Mouse (Mus musculus): ENCODE measurements at regions not wholly inside any gene's neighbourhood (a gene's known extent, or its start where the extent isn't known, plus 50 kb on each side); places are given as distances from the start of the nearest gene placed in this dataset.

DNA sequence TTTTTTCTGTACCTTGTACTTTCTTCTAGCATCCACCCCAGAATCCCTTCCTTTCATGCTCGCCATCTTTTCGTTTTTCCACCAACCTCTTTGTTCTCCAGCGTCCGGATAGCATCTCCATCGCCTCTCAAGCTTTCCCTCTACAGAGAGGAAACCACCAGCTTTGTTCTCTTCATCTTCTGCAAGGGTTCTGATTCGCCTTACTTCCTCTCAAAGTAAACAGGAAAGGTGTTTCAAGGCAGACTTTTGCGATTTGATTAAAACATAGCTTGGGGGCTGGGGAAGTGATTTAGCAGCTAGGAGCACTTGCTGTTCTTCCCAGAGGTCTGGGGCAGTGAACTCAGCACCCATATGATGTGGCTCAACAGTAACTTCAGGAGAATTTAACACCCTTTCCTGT, 71.4 kb downstream of the Emp1 start:
- ATAC-seq, result peak; percentile 83

DNA sequence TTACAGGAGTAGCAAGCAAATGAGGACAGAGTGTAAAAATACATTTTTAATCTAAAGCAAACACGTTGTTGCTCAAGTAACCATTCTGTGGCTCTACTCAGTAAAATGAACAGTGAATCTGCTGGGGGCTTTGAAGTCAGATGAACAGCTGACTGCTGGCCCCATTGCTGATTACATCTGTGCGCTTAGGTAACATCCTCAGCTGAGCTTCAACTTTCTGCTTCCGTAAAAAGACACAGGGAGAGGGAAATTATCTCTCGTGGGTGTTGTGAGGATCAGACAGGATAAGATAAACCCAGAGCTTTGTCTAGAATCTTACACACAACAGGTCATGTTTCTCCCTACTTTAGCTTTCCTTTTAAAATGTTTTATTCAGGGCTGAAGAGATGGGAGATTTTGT, 74.0 kb downstream of the Emp1 start:
- peak; percentile 67 for ATAC-seq

DNA sequence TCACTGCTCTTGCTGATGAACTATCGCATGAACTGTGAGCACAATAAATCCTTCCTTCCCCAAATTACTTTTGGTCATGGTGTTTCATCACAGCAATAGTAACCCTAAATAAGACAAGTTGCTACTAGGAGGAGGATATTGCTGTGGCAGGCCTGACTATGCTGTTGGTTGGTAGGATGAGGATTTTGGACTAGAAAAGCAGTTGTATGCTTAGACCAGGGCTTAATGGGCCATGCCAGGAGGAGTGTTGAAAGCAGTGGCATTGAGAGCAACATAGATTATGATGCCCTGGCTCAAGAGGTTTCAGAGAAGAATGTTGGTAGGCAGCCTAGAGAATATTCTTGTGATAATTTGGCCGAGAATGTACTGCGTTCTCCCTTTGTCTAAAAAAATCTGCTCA, 75.9 kb downstream of the Emp1 start:
- no peak for ATAC-seq

DNA sequence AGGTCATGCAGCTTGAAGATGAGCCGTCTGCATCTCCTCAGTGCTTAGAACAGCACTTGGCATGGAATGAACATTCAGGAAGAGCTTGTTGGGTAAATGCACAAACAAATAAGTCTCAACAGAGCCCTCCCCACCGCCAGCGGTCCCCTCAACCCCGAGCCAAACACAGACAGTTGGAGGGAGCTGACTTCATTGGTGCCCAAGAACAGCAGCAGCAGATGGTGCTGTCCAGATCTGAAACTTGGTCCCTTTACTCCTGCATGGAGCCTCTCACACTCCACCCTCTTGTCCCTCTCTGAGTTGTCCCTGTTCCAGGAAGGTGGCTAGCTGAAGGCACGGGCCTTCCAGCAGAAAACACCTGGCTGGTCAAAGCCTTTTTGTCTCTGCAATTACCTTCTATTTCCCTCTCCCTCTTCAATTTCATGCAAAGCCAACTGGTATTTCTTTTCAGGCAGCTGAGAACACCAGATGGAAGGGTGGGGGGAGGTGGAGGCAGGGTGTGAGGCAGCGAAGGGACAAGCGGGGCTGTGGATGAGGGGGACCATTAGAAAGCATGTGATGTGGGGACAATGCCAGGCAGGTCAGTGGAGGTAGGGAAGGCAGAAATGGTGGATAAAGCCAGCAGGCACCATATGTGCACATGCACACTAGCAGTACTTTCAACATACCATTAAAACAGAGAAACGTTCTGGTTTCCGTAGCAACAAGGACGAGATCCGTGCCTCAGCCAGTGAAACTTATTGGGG, 79.0 kb downstream of the Emp1 start:
- no peak for ATAC-seq

DNA sequence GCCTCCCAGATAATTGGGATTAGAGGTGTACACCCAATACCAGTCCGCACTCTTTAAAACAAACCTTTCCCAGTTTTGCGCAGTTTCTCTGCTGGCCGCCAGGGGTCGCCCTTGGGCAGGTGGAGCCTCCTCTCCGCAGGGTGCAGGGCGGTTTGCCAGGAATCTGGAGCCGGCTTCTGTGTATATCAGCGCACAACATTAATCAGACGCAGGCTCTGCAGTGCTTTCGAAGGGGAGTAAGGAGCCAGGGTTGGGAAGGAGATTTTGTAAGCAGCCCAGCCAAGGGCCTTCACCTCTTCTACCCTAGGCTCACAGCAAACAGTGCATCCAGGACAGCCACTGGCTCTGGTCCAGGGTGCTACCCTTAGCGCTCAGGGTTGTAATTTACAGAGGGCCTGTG, 82.3 kb downstream of the Emp1 start:
- peak; percentile 71 for ATAC-seq

DNA sequence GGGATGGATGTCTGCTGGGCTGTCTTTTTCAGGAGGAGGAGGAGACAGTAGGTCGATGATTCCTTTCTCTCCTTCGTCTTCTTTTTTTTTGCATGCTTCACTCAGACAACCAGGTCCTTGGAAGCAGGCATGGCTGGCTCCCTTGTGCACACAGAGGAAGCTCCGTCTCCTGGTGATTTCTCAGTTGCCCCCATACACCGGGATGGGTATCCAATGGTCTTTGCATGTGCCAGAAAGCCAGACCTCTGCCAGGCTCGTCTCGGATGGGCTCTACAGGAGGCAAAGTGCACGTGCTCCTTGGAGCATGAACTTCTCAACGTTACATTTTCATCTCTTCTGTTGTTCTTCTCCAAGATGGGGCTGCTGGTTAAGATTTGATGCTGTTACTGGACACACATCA, 82.7 kb downstream of the Emp1 start:
- ATAC-seq, result no peak

DNA sequence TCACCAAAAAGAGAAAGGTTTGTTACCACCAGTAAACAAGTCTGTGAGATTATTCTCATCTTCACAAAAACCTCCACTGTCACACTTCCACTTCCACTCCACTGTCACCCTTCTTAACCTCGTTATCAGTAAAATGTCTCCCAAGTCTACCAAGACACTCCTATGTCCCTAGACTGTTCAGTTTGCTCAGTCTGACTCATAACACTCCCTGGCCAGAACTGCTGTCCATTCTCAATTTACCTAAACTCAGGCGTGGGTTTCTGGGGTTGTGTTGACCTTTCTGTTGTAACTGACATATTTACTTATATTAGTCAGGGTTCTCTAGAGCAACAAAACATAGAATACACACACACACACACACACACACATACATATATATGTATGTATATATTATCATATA, 85.5 kb downstream of the Emp1 start:
- ATAC-seq, result no peak

DNA sequence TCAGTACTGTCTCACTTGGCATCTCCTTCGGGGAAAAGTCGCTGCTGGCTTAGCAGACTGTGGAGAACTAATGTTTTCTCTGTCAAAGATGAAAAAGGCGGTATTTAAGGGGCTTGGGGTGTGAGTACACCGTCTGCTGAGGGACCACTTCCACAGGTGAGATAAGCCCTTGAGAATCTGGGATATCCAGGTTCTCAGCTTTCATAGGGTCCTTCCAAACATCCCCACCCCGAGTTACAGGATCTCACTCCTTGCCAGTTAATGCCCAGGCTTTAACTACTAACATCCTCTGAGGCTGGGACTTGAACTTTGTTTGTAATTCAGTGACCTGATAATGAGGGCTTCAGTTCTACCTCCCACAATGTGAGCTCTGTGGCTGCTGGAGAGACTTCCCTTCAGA, 86.9 kb downstream of the Emp1 start:
- no peak for ATAC-seq

DNA sequence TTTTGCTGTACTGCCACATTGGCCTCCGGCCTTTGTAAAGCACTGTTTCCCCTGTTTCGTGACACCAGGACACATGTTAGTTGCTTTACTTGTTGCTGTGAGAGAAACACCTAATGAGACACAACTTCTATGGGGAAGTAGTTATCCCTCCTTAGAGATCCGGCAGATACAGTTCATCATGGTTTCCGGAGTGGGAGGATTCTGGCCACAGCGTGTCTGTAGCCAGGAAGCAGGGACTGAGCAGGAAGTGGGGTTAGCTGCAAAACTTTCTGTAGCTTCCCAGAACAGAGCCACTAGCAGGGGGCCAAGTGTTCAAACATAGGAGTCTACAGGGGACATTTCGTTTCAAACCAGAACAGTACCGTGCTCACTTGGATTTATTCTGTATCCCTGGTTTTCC, 88.2 kb downstream of the Emp1 start:
- peak; percentile 86 for ATAC-seq

DNA sequence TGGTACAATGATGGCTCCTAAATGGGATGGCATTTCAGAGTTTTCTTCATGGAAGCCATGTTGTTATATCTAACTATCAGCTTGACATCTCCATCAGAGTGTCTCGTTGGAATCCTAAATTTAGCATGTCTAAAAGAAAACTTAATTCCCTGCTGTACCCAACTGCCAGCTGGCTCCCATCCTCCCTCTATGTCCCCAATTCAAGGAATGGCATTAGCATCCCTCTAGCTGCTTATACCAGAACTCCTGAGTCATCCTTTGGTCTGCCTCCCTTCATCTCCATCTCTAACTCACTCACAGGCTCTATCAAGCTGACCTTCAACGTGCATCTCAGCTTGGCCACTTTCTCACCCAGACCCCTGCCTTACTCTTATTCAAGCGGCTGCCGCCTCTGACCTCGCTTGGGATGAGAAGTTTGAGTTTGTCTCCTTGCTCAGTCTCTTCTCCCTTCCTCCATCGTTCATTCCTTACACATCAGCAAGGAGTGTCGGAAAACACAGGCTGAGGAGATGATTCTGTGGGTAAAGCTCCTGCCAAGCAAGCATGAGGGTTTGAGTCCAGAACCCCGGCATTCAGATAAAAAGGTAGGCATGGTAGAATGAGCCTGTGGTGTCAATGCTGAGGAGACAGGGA, 88.9 kb downstream of the Emp1 start:
- ATAC-seq, result no peak

DNA sequence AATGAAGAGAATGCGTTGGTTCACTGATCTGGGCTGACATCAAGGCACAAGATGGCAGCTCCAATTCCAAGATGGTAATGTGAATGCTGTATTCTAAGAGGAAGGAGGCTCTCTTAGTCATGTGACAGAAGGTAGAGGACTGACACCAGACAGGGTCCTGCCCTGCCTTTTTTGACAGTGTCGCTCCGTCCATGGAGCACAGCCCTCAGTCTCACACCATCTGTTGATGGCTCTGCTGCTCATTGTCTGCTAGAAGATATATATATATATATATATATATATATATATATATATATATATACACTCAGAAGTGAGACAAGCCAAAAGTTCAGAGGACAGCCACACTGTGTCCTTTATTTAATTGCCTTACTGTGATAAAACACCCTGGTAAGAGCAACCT, 90.7 kb downstream of the Emp1 start:
- no peak for ATAC-seq

DNA sequence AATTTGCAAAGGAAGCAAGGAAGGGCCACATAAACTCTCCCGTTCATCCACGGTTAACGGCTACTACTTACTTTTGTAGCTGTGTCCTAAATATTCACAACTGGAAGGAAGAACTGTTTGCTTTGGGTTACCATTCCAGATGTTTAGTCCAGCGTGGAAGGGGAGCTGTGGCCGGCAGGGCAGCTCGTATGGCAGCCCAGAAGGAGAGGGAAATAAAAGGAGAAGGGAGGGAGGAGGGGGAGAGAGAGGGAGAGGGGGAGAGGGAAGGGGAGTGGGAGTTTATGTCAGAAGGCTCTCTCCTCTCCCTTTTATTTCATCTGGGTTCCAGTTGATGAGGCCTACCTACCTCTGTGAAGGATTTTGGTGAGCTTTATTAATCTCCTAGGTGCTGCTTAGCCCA, 110.2 kb downstream of the Emp1 start:
- ATAC-seq, result no peak

DNA sequence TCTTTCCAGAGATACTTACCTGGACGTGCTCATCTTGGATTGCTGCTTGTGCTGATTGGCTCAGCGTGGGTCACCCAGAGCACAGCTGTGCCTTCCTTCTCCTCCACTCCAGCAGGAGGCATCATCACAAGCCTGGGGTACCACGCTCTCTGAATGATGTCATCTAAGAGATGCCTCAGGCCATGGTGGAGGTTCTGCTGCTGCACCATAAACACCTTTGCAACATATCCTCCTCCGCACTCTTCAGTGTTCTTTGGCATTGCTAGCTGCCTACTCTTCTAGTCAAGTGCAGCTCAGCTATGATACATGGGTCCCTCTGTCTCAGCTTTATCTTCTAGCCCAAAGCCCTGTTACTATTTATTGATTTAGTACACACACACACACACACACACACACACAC, 110.8 kb downstream of the Emp1 start:
- ATAC-seq, result no peak

DNA sequence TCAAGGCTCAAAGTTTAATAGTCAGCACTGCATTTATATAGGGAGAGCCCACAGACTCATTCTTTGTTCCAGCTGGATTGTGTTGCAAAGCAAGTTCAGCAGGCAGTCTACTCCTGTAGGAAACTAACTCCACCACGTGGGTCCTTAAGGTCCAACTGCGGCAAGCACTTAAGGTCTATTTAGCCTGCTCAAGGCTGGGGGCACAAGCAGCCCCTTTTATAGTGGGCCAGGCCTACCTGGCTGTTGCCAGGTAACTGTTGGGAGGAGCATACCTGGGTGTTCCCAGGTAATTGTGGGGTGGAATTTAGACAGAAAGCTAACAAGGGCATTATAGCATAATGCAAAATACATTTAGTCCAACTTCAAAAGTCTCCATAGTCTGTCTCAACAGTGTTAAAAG, 126.5 kb downstream of the Emp1 start:
- no peak for ATAC-seq

DNA sequence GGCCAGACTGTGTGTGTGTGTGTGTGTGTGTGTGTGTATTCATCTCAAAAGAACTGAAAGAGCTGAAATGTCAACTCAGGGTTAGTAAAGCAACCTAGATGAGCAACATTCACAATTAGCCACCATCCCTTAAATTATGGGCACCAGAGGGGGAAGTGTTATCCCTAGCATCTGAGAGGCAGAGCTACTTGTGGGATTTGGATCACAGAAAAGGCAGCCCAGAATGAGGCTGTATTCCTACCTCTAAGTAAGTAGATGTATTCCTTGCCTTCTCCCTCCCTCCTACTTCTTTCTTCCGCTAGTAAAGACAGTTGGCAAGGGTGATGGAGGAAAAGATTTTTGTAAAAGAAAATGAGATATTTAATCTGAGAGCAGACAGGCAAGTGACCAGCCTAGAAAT, 131.6 kb downstream of the Emp1 start:
- ATAC-seq, result no peak

DNA sequence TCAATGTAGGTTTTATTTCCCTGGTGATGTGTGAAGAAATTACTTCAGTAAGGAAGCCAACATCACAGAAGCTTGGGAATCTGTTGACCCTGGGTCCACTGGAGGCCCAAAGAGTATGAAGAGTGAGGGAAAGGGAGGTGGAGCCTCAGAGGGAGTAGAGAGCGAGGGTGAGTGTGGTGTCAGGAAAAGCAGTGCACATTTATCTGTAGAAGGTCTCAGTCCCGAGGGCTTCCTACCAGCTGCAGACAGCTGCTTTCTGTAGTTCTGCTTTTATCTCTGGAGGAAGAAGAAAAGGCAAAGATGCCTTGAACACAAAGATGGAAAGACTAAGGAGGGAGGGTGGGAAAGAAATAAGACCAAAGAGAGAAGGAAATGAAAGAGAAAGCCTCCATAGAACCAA, 133.5 kb downstream of the Emp1 start:
- ATAC-seq, result no peak

DNA sequence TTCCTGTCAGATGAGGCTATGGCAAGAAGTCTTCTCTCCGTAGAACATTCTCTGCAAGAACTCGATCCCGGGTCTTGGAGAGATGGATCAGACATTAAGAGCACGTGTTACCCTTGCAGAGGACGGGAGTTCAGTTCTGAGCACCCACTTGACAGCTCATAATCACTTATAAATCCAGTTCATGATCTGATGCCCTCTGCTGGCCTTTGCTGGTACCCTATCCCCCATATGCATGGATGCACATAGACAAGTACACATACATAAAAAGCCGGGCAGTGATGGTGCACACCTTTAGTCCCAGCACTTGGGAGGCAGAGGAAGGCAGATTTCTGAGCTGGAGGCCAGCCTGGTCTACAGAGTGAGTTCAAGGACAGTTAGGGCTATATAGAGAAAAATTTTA, 136.2 kb downstream of the Emp1 start:
- ATAC-seq, result no peak

DNA sequence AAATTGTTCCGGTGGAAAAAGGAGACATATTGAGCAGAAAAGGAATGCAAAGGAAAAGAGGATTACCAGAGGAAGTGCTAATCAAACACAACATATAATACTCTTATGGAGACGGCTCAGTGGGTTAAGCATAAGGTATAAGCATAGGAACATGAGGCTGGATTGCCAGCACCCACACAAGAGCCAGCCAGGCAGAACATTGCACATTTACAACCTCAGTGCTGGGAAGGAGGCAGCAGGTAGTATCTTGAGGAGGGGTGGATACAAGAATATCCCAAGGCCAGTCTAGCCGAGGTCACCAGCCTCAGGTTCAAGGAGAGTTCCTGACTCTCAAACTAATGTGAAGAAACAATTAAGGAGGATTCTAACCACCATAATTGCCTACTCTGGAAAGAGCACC, 138.0 kb downstream of the Emp1 start:
- ATAC-seq, result no peak

DNA sequence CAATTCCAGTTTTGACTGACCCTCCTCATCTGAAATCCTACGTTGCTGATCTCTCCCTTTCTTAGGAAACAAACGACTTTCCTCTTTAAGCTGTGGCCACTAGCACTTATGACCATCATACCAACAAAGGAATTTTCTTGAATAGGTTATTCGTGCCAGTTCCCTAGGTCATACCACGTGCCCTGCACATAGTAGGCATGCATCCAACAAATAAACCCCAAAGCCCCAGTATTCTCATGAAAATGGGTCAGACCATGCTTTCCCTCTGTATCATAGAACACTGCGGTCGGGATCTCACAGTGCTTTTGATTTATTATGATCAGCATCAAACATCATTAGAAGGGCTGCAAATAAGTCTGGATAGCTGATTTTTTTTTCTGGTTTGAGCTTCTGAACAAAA, 139.4 kb downstream of the Emp1 start:
- no peak for ATAC-seq

DNA sequence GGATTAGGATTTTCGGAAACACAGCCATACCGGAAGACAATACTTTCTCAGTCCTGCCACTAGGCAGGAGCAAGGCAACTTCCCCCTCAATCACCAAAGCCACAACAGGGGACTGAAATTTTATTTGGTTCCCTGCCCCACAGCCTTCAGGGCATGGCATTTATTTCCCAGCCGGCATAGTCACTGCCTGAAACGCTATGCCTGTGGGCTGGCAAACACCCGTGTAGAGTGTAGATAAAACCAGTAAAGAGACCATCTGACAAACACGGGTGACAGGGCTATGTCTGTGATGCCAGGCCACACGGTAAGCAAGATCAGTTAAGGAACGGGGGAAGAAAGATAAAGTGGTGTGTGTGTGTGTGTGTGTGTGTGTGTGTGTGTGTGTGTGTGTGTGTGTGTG, 140.1 kb downstream of the Emp1 start:
- ATAC-seq, result no peak

DNA sequence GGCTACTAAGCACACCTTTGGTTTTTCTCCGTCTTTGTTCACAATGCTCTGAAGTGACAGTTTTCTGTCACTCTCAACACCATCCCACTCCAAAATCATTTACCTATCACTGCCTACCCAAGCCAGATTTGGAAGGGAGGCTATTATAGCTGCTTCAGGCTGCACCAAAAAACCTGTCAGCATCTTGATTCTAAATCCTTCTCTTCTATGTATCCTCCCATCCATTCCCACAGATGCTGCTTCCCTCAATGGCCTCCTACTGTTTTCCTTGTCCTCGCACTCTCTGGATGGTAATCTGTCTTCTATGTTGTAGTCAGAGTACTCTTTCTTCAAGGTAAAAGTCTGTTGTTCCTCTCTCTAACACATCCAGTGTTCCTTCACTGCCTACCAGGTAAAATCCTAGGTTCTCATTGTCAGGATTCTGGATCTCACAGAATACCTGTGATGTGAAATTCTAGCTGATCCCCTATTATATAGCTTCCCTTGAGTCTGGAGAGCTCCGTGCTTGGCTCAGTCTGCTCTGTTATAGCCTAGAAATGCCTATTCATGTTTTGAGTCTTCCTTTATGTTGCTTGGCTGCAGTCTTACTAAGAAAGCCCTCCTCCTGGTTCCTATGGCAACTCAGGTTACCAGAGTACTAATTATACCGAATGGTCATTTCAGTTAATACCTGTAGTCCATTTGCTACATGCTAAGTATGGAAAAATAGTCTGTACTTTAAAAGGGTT, 156.5 kb downstream of the Emp1 start:
- no peak for ATAC-seq

DNA sequence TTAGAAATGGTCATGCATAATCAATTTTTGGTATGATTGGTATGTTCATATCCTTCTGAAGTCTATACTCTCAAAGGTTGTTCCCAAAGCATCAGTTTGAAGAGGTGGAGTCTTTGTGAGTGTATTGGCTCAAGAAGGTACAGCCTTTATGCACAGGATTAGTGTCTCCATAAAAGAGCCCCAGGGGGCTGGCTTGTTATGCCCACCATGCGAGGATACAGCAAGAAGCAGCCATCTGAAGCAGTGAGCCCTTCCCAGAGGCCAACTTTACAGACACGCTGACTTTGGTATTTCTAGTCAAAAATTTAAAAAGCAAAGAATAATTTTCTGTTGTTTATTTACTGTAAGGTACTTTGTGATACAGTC, 157.1 kb downstream of the Emp1 start:
- no peak for ATAC-seq

DNA sequence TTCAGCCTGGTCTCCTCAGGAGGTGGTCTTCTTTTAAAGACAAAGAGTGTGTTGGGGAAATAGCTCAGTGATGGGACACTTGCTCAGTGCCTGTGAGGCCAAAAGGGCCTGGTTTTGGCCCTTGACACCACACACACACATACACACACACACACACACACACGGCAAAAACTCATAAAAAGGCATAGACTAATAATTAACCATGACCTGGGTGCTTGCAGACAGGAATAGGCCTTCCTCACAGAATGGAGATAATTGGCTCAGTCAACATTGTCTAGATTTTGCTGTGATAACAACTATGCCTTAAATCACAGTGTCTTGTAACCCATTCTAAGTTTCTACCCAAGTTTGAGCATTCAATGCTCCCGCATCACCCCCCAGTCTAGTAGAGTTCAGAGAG, 158.5 kb downstream of the Emp1 start:
- no peak for ATAC-seq

DNA sequence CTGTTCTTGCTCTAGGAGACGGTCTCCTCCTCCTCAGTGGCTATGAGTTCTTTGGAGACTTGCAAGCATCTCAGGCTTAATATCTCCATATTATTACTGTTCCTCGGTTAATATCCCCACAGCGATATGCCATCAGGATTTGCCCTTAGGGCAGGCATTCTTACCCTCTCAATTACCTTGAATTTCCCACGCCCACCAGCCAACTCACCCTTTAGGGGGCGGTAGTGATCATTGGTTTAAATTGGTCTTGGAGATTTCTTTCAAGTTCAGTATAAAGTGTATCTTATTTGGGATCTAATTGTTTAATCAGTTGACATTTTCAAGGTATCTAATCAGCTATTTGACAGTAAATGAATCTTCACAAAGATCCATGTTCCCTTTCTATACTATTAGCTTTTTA, 162.5 kb downstream of the Emp1 start:
- ATAC-seq, result no peak

All from inflammation-experienced regulatory T-cells, adult 6 months (primary cell).